Mouse (Mus musculus): ENCODE data around the gene Brpf1. TPM values are rescaled to one million over a fixed set of nuclear protein-coding genes. Genes with fewer than 3 reads are reported as not detected.

Gene Brpf1
- polyA plus RNA-seq (2017; shearing (Covaris generic)), result 54.8 TPM

DNA sequence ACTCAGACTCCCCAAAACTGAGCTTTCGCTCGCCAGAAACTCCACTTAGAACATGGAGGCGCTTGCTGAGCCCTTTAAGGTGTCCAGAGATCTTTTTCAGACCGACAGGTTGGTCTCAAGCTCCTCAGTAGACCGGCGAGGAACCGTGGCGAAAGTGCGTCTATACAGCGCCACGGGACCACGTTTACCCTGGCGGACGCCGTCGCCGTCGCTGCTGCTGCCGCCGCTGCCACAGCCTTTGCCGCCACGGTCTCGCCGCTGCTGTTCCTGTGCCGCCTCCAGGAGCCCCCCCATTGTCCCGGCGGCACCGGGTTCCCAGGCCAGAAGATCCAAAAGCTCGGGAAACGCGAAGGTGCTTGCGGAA, at the start of gene Brpf1:
Gene Brpf1 (plus strand): TSS at position 152 of the 364 bp plus-strand sequence.

DNA sequence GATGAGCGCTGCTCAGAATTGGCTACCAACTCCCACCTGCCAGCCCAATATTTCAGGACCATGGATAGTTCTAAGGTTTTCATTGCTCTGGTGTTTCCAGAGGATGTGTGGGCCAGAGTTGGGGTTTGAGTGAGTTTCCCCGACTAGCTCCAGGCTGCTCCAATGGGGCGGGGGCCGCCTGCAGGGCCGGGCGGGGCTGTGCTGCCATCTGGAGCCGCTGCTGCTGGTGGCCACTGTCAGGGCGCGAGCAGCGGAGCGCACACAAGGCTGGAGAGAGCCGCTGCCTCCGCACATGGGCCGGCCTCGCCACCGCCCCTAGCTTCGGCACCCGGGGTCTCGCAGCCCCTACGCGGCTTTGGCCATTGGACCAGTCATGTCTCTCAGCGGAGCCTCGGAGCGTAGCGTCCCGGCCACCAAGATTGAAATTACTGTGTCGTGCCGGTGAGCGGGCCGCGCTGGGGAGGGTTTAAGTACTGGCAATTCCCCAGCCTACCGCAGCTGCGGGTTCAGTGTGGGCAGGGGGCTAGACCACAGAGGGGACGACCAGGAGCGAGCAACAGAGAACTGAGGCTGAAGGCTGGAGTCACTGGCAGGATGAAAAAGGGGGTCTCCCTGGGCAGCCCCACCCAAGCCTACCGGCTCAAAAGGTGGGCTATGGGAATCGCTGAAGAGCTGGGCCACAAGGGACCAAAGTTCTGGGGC, 24.7 kb upstream of the Brpf1 start, which contains the start of gene Cpne9:
Gene Cpne9 (plus strand): TSS at position 207 of the 702 bp plus-strand sequence.

DNA sequence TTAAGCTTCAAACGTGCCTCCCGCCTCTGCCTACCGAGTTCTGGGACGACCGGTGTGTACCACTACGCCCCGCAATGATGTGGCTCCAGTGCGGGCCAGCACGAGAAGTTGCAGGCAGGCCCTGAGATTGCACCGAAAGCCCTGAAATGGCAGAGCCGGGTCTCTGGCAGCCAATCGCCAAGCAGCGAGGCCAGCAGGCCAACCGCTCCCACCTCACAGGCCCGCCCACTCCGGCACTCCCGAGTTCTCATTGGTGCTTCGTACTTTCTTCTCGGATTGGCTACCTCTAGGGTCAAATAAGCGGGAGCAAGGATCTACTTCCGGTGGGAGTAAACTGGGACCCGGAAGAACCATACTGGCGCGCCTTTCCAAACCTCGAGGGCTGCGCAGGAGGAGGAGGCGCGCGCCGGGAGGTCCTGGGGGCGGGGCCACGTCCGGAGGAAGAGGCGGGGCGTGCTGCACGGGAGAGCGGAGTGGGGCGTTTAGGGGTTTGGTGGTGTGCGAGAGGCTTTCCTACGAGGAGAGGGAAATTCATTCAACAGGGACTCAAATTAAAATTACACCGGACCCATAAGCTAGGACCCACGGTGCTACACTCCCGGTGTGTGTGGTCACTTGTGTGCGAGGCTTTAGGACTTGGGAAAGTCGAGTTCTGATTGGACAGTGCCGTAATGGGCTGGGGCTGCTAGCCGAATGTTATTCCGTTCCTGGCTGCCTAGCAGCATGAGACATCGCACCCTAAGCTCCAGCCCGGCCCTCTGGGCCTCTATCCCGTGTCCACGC, 19.8 kb downstream of the Brpf1 start, which contains the start of gene Ogg1:
Gene Ogg1 (plus strand): TSS at position 440 of the 783 bp plus-strand sequence.

DNA sequence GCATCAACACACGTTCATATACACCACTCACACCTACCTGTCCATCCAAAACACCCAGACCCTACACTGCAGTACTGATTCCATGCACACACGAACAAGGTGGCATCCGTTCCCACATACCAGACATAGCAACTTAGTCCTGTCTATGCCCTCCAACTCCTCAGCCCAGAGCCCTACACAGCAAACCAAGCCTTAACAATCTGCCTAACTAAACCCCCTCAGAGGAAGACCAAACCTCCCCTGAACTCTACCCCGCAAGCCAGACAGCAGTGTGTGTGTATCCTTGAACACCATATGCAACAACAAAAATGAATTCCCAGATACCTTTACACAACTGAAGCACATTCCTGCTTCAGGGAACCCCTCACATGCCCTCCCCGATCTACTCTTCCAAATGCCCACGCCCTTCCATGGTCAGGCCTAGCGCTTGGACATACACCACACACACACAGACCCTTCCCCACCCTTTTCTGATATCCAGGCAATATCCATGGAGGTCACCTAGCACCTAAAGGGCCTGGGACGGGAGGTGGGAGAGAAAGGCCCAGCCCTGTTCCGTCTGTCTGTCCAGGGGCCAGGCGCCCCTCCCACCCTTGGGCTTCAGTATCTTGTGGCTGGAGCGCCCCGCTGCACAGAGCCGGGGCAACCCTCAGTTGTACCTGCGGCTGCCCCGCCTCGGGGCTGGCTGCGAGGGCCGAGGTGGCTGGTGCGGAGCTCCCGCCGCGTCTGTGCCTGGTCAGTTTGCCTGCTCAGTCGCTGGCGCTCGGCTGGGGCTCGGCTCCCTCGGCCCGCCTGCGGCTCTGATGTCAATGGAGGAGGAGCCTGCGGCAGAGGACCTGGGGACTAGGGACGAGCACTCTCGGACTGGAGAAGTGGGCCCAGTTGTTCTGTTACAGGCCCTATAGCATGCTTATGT, 36.5 kb downstream of the Brpf1 start, which contains the start of gene Camk1:
Gene Camk1 (minus strand): TSS at position 808 of the 916 bp plus-strand sequence.

Other genes starting within 250 kb of the Brpf1 start
- gene Setd5, start 229.8 kb upstream of the Brpf1 start, polyA plus RNA-seq (2017; shearing (Covaris generic)), result 76.1 TPM
- gene Lhfpl4, start 111.8 kb upstream of the Brpf1 start, polyA plus RNA-seq (2017; shearing (Covaris generic)), result 0.38 TPM
- gene Mtmr14, start 69.3 kb upstream of the Brpf1 start, polyA plus RNA-seq (2017; shearing (Covaris generic)), result 56.2 TPM
- not detected for gene Cpne9, start 24.8 kb upstream of the Brpf1 start, polyA plus RNA-seq (2017; shearing (Covaris generic))
- gene Ogg1, start 19.8 kb downstream of the Brpf1 start, polyA plus RNA-seq (2017; shearing (Covaris generic)), result 12.3 TPM
- gene Camk1, start 36.8 kb downstream of the Brpf1 start, polyA plus RNA-seq (2017; shearing (Covaris generic)), result 5.9 TPM
- 70.9 TPM for gene Tada3, start 70.7 kb downstream of the Brpf1 start, polyA plus RNA-seq (2017; shearing (Covaris generic))
- gene Arpc4, start 71.0 kb downstream of the Brpf1 start, polyA plus RNA-seq (2017; shearing (Covaris generic)), result 579 TPM
- gene Ttll3, start 82.1 kb downstream of the Brpf1 start, polyA plus RNA-seq (2017; shearing (Covaris generic)), result 16.4 TPM
- gene Rpusd3, start 112.2 kb downstream of the Brpf1 start, polyA plus RNA-seq (2017; shearing (Covaris generic)), result 18.0 TPM
- not detected for gene Cidec, start 128.6 kb downstream of the Brpf1 start, polyA plus RNA-seq (2017; shearing (Covaris generic))
- 61.7 TPM for gene Jagn1, start 135.4 kb downstream of the Brpf1 start, polyA plus RNA-seq (2017; shearing (Covaris generic))
- 0.29 TPM for gene Il17re, start 151.3 kb downstream of the Brpf1 start, polyA plus RNA-seq (2017; shearing (Covaris generic))
- 0.27 TPM for gene Il17rc, start 164.3 kb downstream of the Brpf1 start, polyA plus RNA-seq (2017; shearing (Covaris generic))
- gene Creld1, start 176.2 kb downstream of the Brpf1 start, polyA plus RNA-seq (2017; shearing (Covaris generic)), result 13.0 TPM
- gene Prrt3, start 194.8 kb downstream of the Brpf1 start, polyA plus RNA-seq (2017; shearing (Covaris generic)), result 0.49 TPM
- 110 TPM for gene Emc3, start 224.5 kb downstream of the Brpf1 start, polyA plus RNA-seq (2017; shearing (Covaris generic))
- gene Fancd2, start 224.5 kb downstream of the Brpf1 start, polyA plus RNA-seq (2017; shearing (Covaris generic)), result 3.7 TPM